Mouse (Mus musculus) monocyte, adult 2 months (primary cell): Measurements from ENCODE around the gene Krtap4-13.
"Not testable (repeated sequence)": the region's sequence is repeated elsewhere in the genome, so short reads cannot be mapped to it uniquely, and the experiment has no call there.

Source experiments
- DNase-seq, 2 experiments: peaks; one replicate each; pipeline ENCODE4 v3.0.0; 2022; ENCODE audit warnings: low spot score in 2 of 2, low read depth in 1 of 2

The Krtap4-13 gene

GRCm38 (mm10) chr11:99809792-99810191, at the start of gene Krtap4-13:
Krtap4-13 (minus strand) TSS chr11:99809892.
- not testable (repeated sequence) for DNase-seq

- DNase-seq = no peak
These were observed 49.1 kb upstream of the Krtap4-13 start for GRCm38 (mm10) chr11:99858761-99859160.

GRCm38 (mm10) chr11:99857617-99858016, 47.9 kb upstream of the Krtap4-13 start, which contains the start of gene Gm11568:
Gm11568 (plus strand) TSS chr11:99857917.
- DNase-seq = no peak

- no peak for DNase-seq
These were observed 44.4 kb upstream of the Krtap4-13 start for GRCm38 (mm10) chr11:99854121-99854520.

GRCm38 (mm10) chr11:99851508-99851907, 41.8 kb upstream of the Krtap4-13 start, which contains the start of gene Krtap4-16:
Krtap4-16 (minus strand) TSS chr11:99851608.
- no peak for DNase-seq

GRCm38 (mm10) chr11:99846746-99847145, 37.1 kb upstream of the Krtap4-13 start:
- no peak for DNase-seq

GRCm38 (mm10) chr11:99842185-99842584, 32.5 kb upstream of the Krtap4-13 start:
- no peak for DNase-seq

- DNase-seq = no peak
These were observed 28.3 kb upstream of the Krtap4-13 start, which contains the start of gene 2300003K06Rik for GRCm38 (mm10) chr11:99837966-99838365. 2300003K06Rik (minus strand) TSS chr11:99838066.

GRCm38 (mm10) chr11:99815566-99815965, 5.9 kb upstream of the Krtap4-13 start, which contains the start of gene Gm11564:
Gm11564 (minus strand) TSS chr11:99815666.
- not testable (repeated sequence) for DNase-seq

GRCm38 (mm10) chr11:99804346-99804745, 5.3 kb downstream of the Krtap4-13 start, which contains the start of gene Gm11554:
Gm11554 (minus strand) TSS chr11:99804446.
- not testable (repeated sequence) for DNase-seq

GRCm38 (mm10) chr11:99798832-99799231, 10.9 kb downstream of the Krtap4-13 start, which contains the start of gene Gm11569:
Gm11569 (minus strand) TSS chr11:99798932.
- not testable (repeated sequence) for DNase-seq

GRCm38 (mm10) chr11:99793367-99793766, 16.3 kb downstream of the Krtap4-13 start, which contains the start of gene Gm11596:
Gm11596 (minus strand) TSS chr11:99793467.
- DNase-seq = no peak

- DNase-seq = not testable (repeated sequence)
These were observed 24.8 kb downstream of the Krtap4-13 start, which contains the start of gene Krtap4-9 for GRCm38 (mm10) chr11:99784900-99785299. Krtap4-9 (plus strand) TSS chr11:99785200.

- no peak for DNase-seq
These were observed 29.1 kb downstream of the Krtap4-13 start, which contains the start of gene Krtap4-8 for GRCm38 (mm10) chr11:99780604-99781003. Krtap4-8 (minus strand) TSS chr11:99780704.

GRCm38 (mm10) chr11:99778401-99778800, 31.3 kb downstream of the Krtap4-13 start:
- no peak for DNase-seq

- not testable (repeated sequence) for DNase-seq
These were observed 36.9 kb downstream of the Krtap4-13 start, which contains the start of gene Gm11595 for GRCm38 (mm10) chr11:99772813-99773212. Gm11595 (minus strand) TSS chr11:99772913.

- DNase-seq = no peak
These were observed 41.3 kb downstream of the Krtap4-13 start for GRCm38 (mm10) chr11:99768410-99768809.
